Mouse (Mus musculus): Measurements from ENCODE around the gene Tbx15.

The Tbx15 gene

DNA sequence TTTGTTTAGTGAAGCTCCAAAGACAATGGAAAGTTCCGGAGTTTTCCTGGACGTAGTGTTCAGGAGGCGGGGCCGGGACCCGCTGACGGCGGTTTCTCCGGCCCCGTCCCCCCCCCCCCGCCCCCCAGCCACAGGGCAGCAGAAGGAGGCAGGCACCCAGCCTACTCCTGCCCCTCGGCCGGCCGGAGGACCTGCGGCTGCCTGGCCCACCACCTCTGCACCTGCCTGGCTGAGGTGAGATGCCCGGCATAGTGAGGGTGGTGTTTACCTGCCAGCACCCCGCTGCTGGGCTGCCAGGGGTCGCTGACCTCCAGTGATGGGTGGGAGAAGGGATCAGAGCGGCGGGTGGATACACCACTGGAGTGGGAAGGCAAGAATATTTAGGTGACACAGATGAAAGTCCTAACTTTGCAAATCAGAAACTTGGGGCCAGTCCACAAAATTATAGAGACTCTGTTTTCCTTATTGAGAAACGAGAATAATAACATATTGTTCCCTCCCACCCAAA is at the start of gene Tbx15:
TSS of gene Tbx15 (plus strand) at position 169 of the 508 bp plus-strand sequence.
- in situ Hi-C loops (cut with MboI; ENCODE audit: low sequenced_read_pairs) = loop anchor here (25.0 kb wide), 1 partner anchor 697 kb away; no protein-coding TSS in a partner anchor

DNA sequence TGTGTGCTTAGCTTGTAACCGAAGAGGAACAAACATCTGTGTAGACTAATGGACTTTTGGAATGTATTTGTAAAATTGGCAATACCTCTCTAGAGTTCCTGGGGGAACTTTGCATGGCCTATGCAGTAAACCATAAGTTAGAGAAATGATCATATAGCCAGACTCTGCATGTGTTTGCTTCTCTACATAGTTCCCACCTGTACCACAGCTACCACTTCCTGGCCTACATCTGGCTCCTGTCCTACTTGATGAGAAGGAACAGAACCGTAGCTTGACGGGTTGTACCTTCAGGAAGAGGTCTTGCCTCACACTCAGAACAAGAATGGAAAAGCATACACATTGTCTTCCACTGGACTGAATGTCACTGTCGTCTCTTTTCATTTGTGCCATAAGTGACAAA is 46.6 kb upstream of the Tbx15 start:
- in situ Hi-C loops (cut with MboI; ENCODE audit: low sequenced_read_pairs) = no loop called here

DNA sequence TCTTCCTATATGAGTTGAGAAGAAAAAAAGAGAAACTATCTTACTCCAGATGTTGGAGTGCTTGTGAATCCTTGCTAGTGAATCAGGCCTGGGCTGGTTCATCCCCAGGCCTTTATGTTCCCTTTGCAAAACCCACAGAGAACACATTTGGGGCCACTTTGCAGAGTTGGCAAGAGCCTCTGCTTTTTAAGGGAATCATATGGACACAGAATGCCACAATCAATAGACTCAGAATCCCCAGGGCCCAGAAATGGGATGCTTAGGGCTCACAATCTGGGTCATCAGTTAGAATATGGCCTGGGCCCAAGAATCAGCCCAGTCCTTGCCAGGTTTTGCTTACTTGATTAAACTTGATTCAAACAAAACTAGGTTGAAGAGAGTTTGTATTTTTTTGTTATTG is 36.9 kb upstream of the Tbx15 start:
- in situ Hi-C loops (cut with MboI; ENCODE audit: low sequenced_read_pairs) = no loop called here

DNA sequence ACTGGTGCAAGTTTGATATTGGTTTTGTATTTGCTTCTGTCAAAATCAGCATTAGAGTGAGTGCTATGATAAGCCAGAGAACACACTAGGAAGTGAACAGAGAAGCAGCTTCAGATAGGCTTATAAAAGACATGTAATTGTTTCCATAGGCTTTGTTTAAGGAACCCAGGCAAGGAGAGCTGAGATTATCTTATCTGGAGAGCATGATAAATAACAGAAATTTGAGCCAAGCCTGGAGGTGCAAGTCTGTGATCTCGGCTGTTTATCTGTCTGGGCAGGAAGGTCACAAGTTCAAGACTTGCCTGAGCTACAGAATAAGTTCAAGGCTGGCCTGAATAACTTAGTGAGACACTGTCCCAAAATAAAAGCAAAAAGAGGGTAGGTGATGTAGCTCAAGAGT is 31.8 kb upstream of the Tbx15 start:
- in situ Hi-C loops (cut with MboI; ENCODE audit: low sequenced_read_pairs) = no loop called here

DNA sequence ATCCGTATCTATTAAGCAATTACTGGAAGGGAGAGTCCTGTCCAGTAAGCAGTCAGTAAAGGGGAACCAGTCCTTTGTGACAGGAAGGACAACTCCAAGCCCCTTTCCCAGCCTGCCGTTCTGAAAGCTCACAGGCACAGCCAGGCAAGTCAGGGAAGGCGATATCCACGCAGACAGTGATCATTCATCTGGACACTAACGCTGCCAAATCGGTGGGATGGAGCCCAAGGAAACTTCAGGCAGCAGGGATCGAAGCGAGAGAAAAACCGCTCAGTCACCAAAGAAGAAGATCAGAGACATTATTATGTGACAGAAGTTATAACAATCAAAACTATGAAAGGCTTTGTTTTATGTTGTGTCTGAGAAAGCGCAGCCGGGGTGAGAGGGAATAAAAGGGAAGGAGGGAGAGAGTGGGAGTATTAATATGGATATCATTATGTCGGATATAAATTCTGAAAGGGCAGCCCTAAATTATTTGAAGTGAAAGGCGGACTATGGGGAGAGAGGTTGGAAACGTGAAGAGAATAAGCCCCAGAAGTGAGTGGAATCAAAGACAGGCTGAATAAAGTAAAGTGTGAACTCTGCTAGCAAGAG is 29.0 kb upstream of the Tbx15 start:
- in situ Hi-C loops (cut with MboI; ENCODE audit: low sequenced_read_pairs) = no loop called here

DNA sequence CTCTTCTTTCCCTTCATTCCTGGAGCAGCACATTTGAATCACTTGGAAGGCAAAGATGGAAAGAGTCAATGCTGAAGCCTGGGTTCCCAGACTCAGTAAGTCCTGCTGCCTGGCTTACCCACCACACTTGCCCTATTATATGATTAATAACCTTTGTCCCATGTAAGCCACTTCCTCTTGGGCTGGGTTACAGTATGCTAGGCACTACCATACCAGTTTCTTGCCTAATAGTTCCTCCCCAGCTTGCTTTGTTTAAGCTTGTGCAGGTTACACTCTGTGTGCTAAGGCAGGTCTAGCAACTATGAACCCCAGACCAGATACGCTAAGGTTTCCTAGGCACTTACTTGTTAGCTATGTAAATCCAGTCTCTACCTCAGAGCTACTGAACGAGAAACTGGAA is 12.4 kb upstream of the Tbx15 start:
- in situ Hi-C loops (cut with MboI; ENCODE audit: low sequenced_read_pairs) = loop anchor here (25.0 kb wide), 1 partner anchor 709 kb away; no protein-coding TSS in a partner anchor

DNA sequence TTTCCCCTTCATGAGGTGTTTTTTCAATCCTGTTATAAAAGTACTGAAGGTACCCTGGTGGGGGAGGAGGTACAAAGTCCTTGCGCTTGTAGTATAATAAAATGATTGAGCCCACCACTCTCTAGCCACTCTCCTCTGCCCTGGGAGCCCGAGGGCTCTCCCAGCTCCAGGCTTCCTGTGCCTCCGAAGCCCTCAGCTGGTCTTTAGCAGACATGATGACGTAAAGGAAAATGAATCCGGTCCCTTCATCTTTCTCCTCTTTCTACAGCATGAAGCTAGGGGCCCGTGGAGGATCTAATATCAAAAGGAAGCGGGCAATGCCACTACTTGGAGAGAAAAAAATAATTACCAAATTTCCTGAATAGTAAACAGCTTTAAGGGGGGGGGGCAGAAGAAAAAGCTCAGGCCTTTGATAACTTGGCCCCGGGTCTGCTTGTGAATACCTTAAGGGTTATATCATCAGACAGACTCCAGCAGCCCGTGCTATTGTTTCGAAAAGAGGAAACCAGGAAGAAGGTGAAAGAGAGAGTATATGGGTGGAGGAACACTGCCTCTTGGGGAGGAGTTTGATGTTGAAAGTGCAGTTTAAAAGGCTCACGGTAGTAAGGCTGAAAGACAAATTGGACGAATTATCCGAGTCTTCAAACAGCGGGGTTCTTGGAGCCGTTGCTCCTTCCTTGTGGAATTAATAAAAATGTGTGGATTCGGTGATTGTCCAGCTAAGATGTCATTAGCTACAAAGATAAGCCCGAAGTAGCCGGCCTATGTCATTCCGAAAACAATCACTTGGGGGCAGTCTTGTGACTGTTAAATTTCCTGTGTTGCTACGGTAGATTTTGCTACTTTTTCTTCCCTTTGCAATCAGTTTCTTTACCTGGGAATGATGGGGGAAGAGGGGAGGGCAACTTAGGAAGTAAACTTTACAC is 6.5 kb upstream of the Tbx15 start:
- in situ Hi-C loops (cut with MboI; ENCODE audit: low sequenced_read_pairs) = loop anchor here (25.0 kb wide), 1 partner anchor 704 kb away; no protein-coding TSS in a partner anchor

DNA sequence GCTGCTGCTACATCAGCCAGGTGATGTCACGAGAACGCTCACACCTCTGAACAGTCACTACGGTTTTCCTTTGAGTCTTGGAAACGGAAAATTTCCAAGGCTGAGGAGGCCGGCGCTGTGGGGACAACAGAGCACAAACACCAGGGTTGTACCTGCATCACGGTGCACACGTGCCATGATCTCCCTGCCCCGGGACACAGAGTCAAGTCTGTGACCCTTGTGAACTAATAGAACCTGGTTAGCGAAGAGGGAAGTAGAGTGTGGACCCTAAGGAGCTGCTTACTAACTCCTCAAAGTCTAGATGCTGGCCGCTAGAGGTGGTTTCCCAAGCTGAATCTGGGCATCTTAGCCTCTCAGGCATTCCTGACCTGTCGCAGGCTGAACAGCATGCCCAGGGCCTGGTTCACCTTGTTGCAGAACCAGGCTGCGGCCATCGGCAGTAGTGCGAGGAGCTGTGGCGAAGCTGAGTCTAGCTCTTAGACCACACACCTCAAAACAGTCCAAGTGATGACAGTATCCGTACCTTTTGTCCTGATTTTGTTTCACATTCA is 5.8 kb upstream of the Tbx15 start:
- in situ Hi-C loops (cut with MboI; ENCODE audit: low sequenced_read_pairs) = loop anchor here (25.0 kb wide), 1 partner anchor 703 kb away; no protein-coding TSS in a partner anchor

DNA sequence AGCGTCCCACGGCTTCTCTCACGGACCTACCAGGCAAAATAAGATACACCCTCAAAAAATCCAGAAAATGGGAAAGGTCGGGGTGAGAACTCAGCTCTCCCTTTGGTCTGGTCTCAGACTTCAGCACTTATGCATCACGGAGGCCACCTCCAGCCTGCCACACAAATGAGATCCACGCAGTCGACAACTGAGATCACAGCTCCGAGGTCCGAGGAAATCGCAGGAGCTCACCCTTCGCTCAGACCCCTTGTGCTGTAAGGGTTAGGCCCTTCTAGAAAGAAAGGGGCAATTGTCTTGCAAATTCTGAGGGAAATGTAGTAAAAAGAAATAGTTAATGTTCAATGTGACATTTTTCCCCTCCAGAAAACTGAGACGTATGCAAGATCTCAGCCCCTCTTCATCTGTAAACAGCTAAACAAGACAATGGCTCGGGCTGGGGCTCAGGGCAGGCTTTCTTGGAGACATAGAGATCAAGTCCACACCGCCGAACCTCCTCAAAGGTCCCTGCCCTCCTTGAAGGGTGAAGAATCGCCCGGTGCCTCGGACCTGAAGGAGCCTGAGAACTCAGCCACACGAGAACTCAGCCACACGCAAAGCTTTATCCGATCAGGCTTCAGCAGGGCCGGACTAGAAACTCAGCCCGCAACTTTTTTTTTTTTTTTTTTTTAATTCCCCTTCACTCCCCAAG is 4.9 kb upstream of the Tbx15 start:
- in situ Hi-C loops (cut with MboI; ENCODE audit: low sequenced_read_pairs) = loop anchor here (25.0 kb wide), 1 partner anchor 702 kb away; no protein-coding TSS in a partner anchor

DNA sequence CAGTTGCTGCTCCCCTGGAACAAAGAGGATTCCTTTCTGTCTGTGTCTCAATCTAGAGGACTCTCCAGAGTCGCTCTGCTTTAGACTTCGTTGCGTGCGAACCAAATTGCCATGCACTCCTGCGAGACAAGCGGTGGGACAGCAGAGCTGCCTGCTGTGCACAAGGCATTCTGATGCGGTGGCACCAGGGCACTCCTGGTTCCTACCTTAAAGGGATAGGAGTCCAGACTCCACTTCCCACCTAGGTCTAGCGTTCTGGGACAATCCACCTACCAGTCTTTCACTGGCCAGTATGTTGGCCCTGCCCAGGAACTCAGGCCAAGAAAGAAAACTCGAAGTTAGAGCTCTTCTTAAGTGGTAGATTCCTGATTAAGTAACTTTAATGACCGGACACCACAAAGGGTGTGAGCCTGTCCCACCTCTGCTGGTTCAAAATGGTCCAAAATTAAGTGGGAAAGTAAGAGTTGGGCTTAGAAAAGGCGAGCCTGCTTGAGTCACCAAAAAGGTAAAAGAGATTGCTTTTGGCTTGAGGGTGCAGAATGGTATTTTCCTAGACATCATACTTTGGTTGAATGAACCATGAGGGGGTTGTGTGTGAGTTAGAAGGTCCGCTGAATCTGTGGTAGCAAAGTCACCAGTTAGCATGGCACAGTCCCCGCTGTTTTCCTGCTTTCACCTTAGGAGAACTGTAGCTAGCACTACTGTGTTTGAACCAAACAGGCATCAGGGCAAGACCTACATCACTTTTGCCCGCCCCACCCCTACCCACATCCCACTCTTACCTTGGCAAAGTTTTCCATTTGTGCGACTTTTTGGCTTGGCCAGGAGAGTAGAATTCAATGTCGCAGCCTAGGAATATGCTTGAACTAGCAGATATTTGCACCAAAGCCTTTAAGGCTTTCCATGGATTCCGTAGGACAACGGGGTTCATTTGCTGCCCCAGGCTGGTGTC is 4.1 kb upstream of the Tbx15 start:
- in situ Hi-C loops (cut with MboI; ENCODE audit: low sequenced_read_pairs) = loop anchor here (25.0 kb wide), 1 partner anchor 701 kb away; no protein-coding TSS in a partner anchor

DNA sequence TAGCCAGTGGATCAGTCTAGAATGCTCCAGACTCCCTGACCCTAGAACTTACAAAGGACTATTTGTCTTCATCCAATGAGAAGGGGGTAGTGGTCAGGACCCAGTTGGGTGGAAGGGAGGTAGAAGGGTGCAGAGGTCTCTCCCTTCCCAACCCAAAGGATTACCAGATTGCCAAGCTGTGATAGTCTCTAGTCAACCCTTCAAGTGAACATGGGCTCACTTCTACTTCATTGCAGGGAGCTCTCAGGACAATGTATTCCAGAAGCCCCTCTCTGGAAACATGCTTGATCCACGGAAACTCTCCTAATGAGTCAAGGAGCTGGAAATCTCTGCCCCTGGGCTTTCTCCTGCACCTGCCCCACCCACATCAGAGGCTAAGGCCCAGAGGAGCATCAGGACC is 1.5 kb upstream of the Tbx15 start:
- in situ Hi-C loops (cut with MboI; ENCODE audit: low sequenced_read_pairs) = loop anchor here (25.0 kb wide), 1 partner anchor 699 kb away; no protein-coding TSS in a partner anchor

DNA sequence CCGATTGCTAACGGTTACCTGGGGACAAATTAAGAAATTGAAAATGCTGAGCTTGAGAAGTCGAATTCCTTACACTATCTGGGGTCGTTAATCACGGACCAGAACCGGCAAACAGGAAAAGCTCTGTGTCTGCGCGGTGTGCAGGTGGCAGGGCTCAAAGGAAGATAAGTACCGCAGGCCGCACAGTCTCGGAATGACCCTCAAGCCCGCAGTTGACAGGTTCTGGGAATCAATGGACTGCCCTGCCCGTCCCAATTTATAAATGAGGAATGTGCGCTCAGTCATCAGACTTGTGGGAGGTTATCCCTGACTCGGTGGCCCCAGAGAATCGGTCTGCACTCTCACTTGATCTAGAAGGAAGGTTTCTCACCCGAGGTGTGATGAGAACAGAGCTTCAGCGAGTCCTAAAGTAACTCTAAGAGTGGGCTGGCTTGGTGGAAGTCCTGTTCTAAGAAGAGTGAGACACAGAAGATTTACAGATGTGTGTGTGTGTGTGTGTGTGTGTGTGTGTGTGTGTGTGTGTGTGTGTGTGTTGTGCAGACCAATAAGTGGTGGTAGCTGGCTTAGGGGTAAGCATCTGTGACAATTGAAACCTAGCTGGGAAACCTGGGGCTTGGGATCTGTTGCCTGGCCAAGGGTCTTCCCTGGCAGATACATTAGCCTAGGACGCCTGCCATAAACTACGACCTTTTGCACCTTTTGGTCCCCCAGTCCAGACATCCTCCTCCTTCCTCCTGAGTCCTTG is 708 bp upstream of the Tbx15 start:
- in situ Hi-C loops (cut with MboI; ENCODE audit: low sequenced_read_pairs) = loop anchor here (25.0 kb wide), 1 partner anchor 698 kb away; no protein-coding TSS in a partner anchor

DNA sequence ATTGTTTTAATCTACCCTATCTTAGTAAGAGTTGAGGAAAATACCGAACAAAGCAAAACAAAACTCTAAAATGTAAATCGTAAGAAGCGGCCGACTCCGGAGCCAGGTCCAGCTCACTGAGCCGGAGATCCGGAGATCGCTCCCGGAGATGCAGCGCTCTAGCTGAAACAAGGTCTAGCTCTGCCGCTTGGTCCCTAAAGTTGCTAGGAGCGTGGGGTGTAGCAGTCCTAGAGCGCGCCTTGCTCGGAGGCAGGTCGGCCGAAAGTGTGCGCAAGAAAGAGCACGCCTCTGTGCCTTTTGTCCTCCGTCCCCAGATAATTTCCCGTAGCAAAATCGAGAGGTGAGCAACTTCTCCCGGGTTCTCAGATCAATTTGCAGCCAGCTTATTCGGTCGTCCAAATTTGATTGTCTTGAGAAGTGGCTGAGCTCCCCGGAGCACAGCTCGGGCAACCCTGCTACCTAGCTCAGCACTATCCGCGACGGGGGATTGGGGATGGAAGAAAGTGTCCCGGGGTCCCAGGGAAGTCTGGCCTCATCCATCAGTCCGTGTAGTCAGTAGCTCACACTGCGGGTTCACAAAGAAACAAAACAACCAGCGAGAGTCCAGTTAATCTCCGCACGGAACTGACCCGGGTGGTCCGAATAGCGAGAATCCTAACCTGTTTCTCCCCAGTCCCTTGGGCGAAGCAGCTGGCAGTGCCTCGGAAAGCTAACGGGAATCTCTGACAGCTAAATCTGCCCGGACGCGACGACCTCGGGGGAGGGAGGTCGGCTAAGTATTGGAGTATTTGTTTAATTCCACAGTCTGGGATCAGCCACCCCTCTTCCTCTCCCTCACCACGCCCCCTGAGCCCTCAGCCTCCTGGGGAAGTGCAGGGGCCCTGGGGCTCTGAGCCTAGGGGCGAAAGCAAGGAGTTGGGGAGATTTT is 894 bp downstream of the Tbx15 start:
- in situ Hi-C loops (cut with MboI; ENCODE audit: low sequenced_read_pairs) = loop anchor here (25.0 kb wide), 1 partner anchor 696 kb away; no protein-coding TSS in a partner anchor

DNA sequence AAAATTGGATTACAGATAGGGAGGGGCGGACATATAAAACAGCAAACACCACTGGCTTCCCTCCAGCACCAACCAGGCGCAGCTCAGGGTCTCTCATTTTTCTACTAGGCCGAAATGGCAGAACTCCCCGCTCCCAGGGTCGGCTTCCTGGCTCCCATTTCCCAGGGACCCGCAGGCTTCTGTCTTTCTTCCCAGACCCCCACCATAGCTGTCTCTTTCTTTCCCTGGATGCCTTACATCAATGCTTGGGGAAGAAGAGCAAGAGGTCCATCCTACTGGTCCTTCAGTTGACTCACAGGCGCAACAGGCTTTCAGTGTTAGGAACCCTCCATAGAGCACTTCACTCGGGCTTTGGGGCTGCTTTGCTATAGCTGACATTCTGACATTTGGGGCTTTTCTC is 2.3 kb downstream of the Tbx15 start:
- in situ Hi-C loops (cut with MboI; ENCODE audit: low sequenced_read_pairs) = loop anchor here (25.0 kb wide), 1 partner anchor 695 kb away; no protein-coding TSS in a partner anchor

DNA sequence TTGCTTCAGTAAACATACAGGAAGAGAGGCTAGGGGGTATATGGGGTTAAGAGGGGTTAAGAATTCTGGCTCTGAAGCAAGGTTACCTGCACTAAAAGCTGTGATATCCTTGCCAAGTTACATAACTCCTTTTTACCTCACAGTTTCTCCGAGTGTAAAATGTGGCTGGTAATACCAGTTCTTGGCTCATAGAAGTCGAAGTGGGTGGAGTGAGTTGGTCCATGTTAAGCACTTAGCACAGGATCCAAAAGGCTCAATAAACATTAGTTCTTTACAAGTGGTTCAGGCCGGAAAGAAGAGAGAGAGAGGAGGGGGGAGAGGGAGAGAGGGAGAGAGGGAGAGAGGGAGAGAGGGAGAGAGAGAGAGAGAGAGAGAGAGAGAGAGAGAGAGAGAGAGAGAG is 5.2 kb downstream of the Tbx15 start:
- in situ Hi-C loops (cut with MboI; ENCODE audit: low sequenced_read_pairs) = loop anchor here (25.0 kb wide), 1 partner anchor 692 kb away; no protein-coding TSS in a partner anchor

DNA sequence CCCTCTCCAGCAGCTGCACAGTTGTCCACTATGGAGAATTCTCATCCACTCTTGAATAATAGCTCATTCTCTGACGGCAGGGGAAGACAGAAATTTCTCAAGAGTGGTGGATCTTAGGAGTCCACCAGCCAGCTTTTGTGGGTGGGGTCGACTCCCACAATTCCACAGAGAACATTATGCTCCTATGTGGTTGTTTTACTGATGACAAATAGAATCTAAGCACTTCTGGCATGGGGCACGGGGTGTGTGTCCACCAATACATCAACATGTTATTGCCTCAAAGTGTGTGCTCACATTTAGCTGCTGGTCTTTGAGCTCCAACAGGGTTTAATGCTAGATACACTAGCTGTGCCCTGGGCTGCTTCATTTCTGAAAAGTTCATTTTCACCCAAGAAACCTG is 6.4 kb downstream of the Tbx15 start:
- in situ Hi-C loops (cut with MboI; ENCODE audit: low sequenced_read_pairs) = loop anchor here (25.0 kb wide), 1 partner anchor 691 kb away; no protein-coding TSS in a partner anchor

DNA sequence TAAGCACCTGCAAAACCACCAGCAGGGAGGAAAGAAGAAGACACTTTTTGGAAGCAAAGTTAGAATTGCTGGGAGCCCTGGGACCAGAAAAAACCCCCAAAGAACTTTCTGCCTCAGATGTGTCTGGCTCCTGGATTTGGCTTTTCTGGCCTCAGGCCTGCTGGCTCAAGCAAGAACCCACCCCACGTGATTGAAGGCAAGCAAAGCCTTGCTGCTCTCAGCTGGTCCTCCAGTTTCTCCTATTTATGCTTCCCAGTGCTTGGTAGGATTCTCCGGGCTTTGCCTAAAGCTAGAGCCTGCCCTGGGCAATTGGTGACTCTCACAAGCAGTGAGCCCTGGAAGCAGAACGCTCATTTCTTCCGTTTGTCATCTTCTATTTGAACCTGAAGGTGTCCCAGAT is 7.4 kb downstream of the Tbx15 start:
- in situ Hi-C loops (cut with MboI; ENCODE audit: low sequenced_read_pairs) = loop anchor here (25.0 kb wide), 1 partner anchor 690 kb away; no protein-coding TSS in a partner anchor
